Mouse (Mus musculus): ENCODE results near the gene Tcfl5.

DNA sequence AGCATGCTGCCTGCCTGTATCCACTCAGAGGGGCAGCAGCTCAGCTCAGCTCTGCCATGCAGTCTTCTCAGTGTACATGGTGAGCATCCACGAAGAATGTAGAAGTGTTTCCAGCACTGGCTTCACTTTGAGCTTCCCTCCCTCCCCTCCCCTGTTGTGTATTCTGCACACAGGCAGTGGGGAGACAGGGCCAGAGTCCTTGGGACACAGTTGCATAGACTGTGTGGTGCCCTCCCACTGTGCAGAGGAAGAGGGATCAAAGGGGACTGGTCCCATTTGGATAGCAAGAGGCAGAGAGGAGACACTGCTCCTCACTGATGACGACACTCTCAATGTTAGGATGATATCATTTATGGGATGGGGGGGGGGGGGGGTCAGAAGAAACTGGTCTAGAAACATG, 38.7 kb upstream of the Tcfl5 start:
- no peak for TF ChIP-seq GATA1 (IDR thresholded peaks at IDR 0.05; ENCODE audit: borderline replicate concordance, low read length)
- no peak for TF ChIP-seq FLI1 (IDR thresholded peaks at IDR 0.05; ENCODE audit: low read length)

Measured in megakaryocyte, embryonic 14.5 days (primary cell).